9 mouse cellular contexts compared by ENCODE assay signal in genomic region chrX:86192420-86192994, GRCm38 (mm10). TPM values are rescaled to one million over a fixed set of nuclear protein-coding genes. Genes with fewer than 3 reads are reported as not detected.
DNase-seq lines count a peak whose midpoint lies in the region; ATAC-seq lines count a peak whose summit lies in the region.
"Had no signal": no experiment of that assay in that cellular context is flagged by ENCODE, and none has a peak within 500 bp of the region (broad histone marks: within the 10 kb centered on the region; RNA-seq: fewer than 3 reads in every experiment).

No protein-coding gene starts in this region.

- no peaks in the 10 kb centered on the region for H3K4me1 ChIP-seq in heart, embryonic 14.5 days (ENCODE audit: control insufficient read depth in 2 of 2, insufficient read depth in 2 of 2, low read length in 2 of 2)
- H3K4me1 ChIP-seq in forebrain, embryonic 15.5 days, result no peaks in the 10 kb centered on the region
- 0 out of 2 replicates have a peak, but pooled peaks cover 6% of the 10 kb centered on the region for H3K4me1 ChIP-seq in midbrain, embryonic 13.5 days (replicated peaks)

- no peak overlapping the region for H3K27ac ChIP-seq in heart, embryonic 14.5 days (replicated peaks in 1 of 2; ENCODE audit: control insufficient read depth in 1 of 2, insufficient read depth in 1 of 2, low read depth in 2 of 2, low read length in 2 of 2)
- H3K27ac ChIP-seq in forebrain, embryonic 15.5 days (replicated peaks), result no peak overlapping the region
- no peak overlapping the region for H3K27ac ChIP-seq in midbrain, embryonic 13.5 days

- DNase-seq in heart, adult 18-20 months, result no peak
- peak; percentile 49 for DNase-seq in R1 (ENCODE audit: low read depth, low spot score)
- no peak for DNase-seq in urinary bladder, postnatal 25 days (ENCODE audit: low spot score)
- DNase-seq in thymus, postnatal 25 days, result no peak
- DNase-seq in layer of hippocampus, adult 9-10 months (ENCODE audit: low spot score), result no peak

- H3K9me3 ChIP-seq in heart, embryonic 14.5 days (ENCODE audit: control insufficient read depth, low read length), result no peaks in the 10 kb centered on the region
- no peaks in the 10 kb centered on the region for H3K9me3 ChIP-seq in forebrain, embryonic 15.5 days
- H3K9me3 ChIP-seq in midbrain, embryonic 13.5 days, result no peaks in the 10 kb centered on the region

- ATAC-seq in heart, embryonic 14.5 days (ENCODE audit: insufficient number of reproducible peaks, insufficient read depth, low FRiP score, low read depth), result no peak
- ATAC-seq in forebrain, embryonic 15.5 days (replicated peaks), result peak; percentile 35
- ATAC-seq in midbrain, embryonic 13.5 days, result peak; percentile 65

- peaks cover 26% of the 10 kb centered on the region for H3K27me3 ChIP-seq in heart, embryonic 14.5 days (ENCODE audit: control insufficient read depth, insufficient read depth, low read length)
- 0 out of 2 replicates have a peak, but pooled peaks cover 3% of the 10 kb centered on the region for H3K27me3 ChIP-seq in forebrain, embryonic 15.5 days
- peaks cover 23% of the 10 kb centered on the region for H3K27me3 ChIP-seq in midbrain, embryonic 13.5 days

- H3K36me3 ChIP-seq in heart, embryonic 14.5 days (ENCODE audit: control insufficient read depth, insufficient read depth, low read length), result no peaks in the 10 kb centered on the region
- H3K36me3 ChIP-seq in forebrain, embryonic 15.5 days, result no peaks in the 10 kb centered on the region
- no peaks in the 10 kb centered on the region for H3K36me3 ChIP-seq in midbrain, embryonic 13.5 days
- H3K36me3 ChIP-seq: G1E had no signal

- H3K4me2 ChIP-seq in heart, embryonic 14.5 days (ENCODE audit: low read length), result peak overlapping the region; percentile 66
- H3K4me2 ChIP-seq in forebrain, embryonic 15.5 days (replicated peaks), result peak overlapping the region; percentile 85
- peak overlapping the region; percentile 80 for H3K4me2 ChIP-seq in midbrain, embryonic 13.5 days (replicated peaks)

- WGBS in heart, embryonic 14.5 days, result 20% methylated on average over 25 of the region's 25 CpGs
- 28% methylated on average over 25 of the region's 25 CpGs for WGBS in forebrain, embryonic 15.5 days
- 22% methylated on average over 25 of the region's 25 CpGs for WGBS in midbrain, embryonic 13.5 days

- H3K4me3 ChIP-seq in heart, embryonic 14.5 days (ENCODE audit: control insufficient read depth in 1 of 2, insufficient read depth in 1 of 2, low read depth in 1 of 2, low read length in 2 of 2), result peak overlapping the region; percentile 23 to 31
- peak overlapping the region; percentile 44 for H3K4me3 ChIP-seq in forebrain, embryonic 15.5 days
- peak overlapping the region; percentile 45 for H3K4me3 ChIP-seq in midbrain, embryonic 13.5 days (replicated peaks)

- no peak overlapping the region for H3K9ac ChIP-seq in heart, embryonic 14.5 days (ENCODE audit: low read length)
- H3K9ac ChIP-seq in forebrain, embryonic 15.5 days (replicated peaks), result peak overlapping the region; percentile 37
- peak overlapping the region; percentile 41; the same call in 1 of the 2 replicates for H3K9ac ChIP-seq in midbrain, embryonic 13.5 days (replicated peaks)

RNA-seq across cellular contexts. Expression of gene Nr0b1, which starts 0.9 kb away (rescaled TPM):
- not detected in 2 replicates for polyA plus RNA-seq in heart, embryonic 14.5 days (2014; fragmentation: Nextera tagmentation; extraction: Ambion mirVana)
- total RNA-seq in heart, adult 18-20 months (2021), result not detected
- 1.0 and 1.4 TPM in 2 replicates for polyA plus RNA-seq in forebrain, embryonic 15.5 days (2015; fragmentation: Nextera tagmentation; extraction: Ambion mirVana)
- polyA plus RNA-seq in midbrain, embryonic 13.5 days (2015; fragmentation: Nextera tagmentation; extraction: Ambion mirVana), result 0.36 and 0.43 TPM in 2 replicates
- total RNA-seq: G1E had no signal
- polyA plus RNA-seq: G1E had no signal
